Mouse (Mus musculus) kidney, postnatal 4 days (tissue): ENCODE measurements around the gene Syce2.

Experiments
- DNase-seq, 2 experiments: peaks; one replicate each; pipeline ENCODE4 v3.0.0; 2021; ENCODE audit warnings: mixed read lengths in 2 of 2

Gene Syce2

GRCm38 (mm10) chr8:84933767-84934559 lies 62.1 kb downstream of the Syce2 start:
- no peak for DNase-seq

- DNase-seq = peak; percentile 24 to 55
These were observed 62.9 kb downstream of the Syce2 start for GRCm38 (mm10) chr8:84934860-84935259.

- no peak for DNase-seq
These were observed 63.6 kb downstream of the Syce2 start for GRCm38 (mm10) chr8:84935489-84935888.

DNA sequence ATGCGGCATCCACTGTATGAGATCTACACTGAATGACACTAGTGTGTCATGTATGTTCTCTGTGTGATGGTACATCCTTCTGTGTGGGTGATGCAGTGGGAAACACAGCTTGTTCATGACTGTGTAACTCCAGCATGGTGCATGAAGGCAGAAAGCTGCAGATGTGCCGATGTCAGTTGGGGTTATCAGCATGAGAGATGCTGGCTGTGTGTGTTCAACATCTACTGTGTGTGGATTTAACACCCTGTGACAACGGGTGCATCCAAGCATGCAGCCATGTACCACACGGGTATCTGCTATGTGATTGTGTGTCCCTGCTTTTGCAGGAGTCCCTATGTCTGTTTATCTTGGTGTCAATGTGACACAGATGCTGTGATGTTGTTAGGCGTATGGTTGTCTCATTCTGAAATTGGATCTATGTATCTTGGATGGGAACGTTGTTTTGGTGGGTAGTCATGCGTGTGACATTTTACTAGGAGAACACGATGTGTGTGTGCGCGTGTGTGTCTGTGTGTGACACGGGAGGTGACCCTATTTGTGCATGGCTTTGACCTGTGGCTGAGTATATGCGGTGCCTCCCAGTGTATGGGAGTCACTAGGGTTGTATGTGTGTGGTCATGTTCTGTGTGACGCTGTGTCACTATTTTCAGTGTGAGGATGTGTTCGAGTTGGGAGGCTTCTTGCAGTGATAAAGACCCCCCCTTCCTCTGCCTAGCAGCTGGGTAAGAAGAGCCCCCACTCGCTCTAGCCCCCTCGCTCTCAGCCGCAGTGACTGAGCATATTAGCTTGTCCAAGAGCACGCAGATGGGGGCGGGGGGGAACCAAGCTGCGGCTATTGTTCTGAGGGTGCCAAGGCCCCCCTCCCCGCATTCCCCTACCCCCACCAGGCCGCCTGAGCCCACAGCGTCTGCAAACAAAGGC lies 64.4 kb downstream of the Syce2 start:
- no peak for DNase-seq

DNA sequence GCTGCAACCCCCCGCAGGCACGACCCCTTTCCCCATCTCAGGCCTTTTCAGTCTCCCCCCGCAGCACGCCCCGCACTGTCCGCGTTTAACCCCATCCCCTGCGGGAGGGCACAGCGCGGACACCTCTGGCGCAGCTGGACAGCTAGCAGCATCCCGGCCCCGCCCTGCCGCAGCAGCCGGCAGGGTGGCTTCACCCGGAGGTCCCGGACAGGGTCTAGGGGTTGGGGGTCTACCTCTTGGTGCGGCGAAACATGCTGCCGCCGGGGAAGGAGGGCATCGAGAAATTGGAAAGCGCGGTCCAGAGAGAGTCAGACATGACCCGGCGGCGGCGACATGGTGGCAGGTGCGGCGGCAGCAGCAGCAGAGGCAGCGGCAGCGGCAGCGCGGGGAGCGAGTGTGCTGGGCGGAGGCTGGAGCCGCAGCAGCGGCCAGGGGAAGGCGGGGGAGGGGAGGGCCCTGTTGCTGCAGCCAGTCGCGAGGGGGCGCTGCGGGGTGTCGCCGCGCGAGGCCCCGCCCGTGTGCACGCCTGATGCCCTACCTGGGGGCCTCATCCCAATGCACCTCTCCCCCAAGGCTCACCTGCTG lies 65.1 kb downstream of the Syce2 start, which contains the start of gene Mast1:
TSS of gene Mast1 (minus strand) at position 398 of the 585 bp plus-strand sequence.
- peak; percentile 75 to 81 for DNase-seq
